Mouse (Mus musculus): ENCODE measurements around the gene L3mbtl4.

GRCm38 (mm10) chr17:68629631-68630426, 356.2 kb downstream of the L3mbtl4 start:
- TF ChIP-seq CTCF (IDR thresholded peaks at IDR 0.05; ENCODE audit: low read depth) (no peak), EP300 (IDR thresholded peaks at IDR 0.05; ENCODE audit: low read depth) (no peak)

All from liver, embryonic 14.5 days (tissue).